Mouse (Mus musculus): ENCODE measurements around the gene Tmem223.

- no peak for TF ChIP-seq POLR2A (IDR thresholded peaks at IDR 0.05; ENCODE audit: control insufficient read depth, low read depth, low read length)
- no peak for TF ChIP-seq CTCF (IDR thresholded peaks at IDR 0.05; ENCODE audit: control insufficient read depth, insufficient read depth, insufficient replicate concordance, low read depth, low read length)
Measured at GRCm38 (mm10) chr19:8758899-8759298, 11.9 kb upstream of the Tmem223 start.

All from testis, adult 2 months (tissue).